Comparison of ENCODE assay signal across 8 mouse cellular contexts in genomic region chrX:71647958-71648357, GRCm38 (mm10). TPM values are rescaled to one million over a fixed set of nuclear protein-coding genes. Genes with fewer than 3 reads are reported as not detected.
DNase-seq lines count a peak whose midpoint lies in the region; ATAC-seq lines count a peak whose summit lies in the region.

No protein-coding gene starts in this region.

- no peaks in the 10 kb centered on the region for H3K9me3 ChIP-seq in intestine, embryonic 14.5 days (ENCODE audit: control insufficient read depth, low read length)
- no peaks in the 10 kb centered on the region for H3K9me3 ChIP-seq in intestine, embryonic 16.5 days (ENCODE audit: control insufficient read depth, low read length)
- H3K9me3 ChIP-seq in midbrain, embryonic 11.5 days (ENCODE audit: control insufficient read depth, low read length), result no peaks in the 10 kb centered on the region

- H3K9ac ChIP-seq in intestine, embryonic 14.5 days (ENCODE audit: low read length), result no peak overlapping the region
- no peak overlapping the region for H3K9ac ChIP-seq in intestine, embryonic 16.5 days (ENCODE audit: low read depth, low read length)
- no peak overlapping the region for H3K9ac ChIP-seq in midbrain, embryonic 11.5 days (ENCODE audit: low read length)

- no peak overlapping the region for H3K4me2 ChIP-seq in intestine, embryonic 14.5 days (ENCODE audit: low read length)
- H3K4me2 ChIP-seq in intestine, embryonic 16.5 days (ENCODE audit: low read depth, low read length), result no peak overlapping the region
- no peak overlapping the region for H3K4me2 ChIP-seq in midbrain, embryonic 11.5 days

- ATAC-seq in intestine, embryonic 14.5 days (replicated peaks; ENCODE audit: low FRiP score, low TSS enrichment, low read depth), result no peak
- ATAC-seq in intestine, embryonic 16.5 days, result no peak
- ATAC-seq in midbrain, embryonic 11.5 days (ENCODE audit: low FRiP score), result no peak

- 3% methylated on average over 6 of the region's 6 CpGs for whole genome bisulfite sequencing in intestine, embryonic 14.5 days
- WGBS in intestine, embryonic 16.5 days, result under 1% methylated on average over 6 of the region's 6 CpGs
- under 1% methylated on average over 6 of the region's 6 CpGs for WGBS in midbrain, embryonic 11.5 days

- no peak overlapping the region for H3K4me3 ChIP-seq in intestine, embryonic 14.5 days (ENCODE audit: low read depth, low read length)
- no peak overlapping the region for H3K4me3 ChIP-seq in intestine, embryonic 16.5 days (ENCODE audit: low read length)
- H3K4me3 ChIP-seq in midbrain, embryonic 11.5 days (ENCODE audit: low read depth, low read length), result no peak overlapping the region

- DNase-seq in intestine, embryonic 14.5 days (ENCODE audit: low spot score), result peak; percentile 60
- peak; percentile 26 for DNase-seq in R1 (ENCODE audit: low read depth, low spot score)
- DNase-seq in cerebellum, postnatal 14 days, result peak; percentile 77 to 81
- peak; percentile 7 for DNase-seq in gastrocnemius, postnatal 25 days
- peak; percentile 61 to 73 for DNase-seq in layer of hippocampus, postnatal 10 days (ENCODE audit: low spot score in 2 of 2)
- peak; percentile 91 for DNase-seq in midbrain, embryonic 11.5 days (ENCODE audit: low spot score, missing footprints)
- peak; percentile 27 for DNase-seq in telencephalon, adult 2 months (ENCODE audit: low read depth, low spot score)

- no peaks in the 10 kb centered on the region for H3K36me3 ChIP-seq in intestine, embryonic 14.5 days (ENCODE audit: control insufficient read depth, insufficient read depth, low read length)
- no peaks in the 10 kb centered on the region for H3K36me3 ChIP-seq in intestine, embryonic 16.5 days (ENCODE audit: control insufficient read depth, insufficient read depth, low read length)
- H3K36me3 ChIP-seq in midbrain, embryonic 11.5 days (ENCODE audit: control insufficient read depth, insufficient read depth, low read length), result no peaks in the 10 kb centered on the region

- no peak overlapping the region for H3K27ac ChIP-seq in intestine, embryonic 14.5 days (ENCODE audit: low read depth)
- no peak overlapping the region for H3K27ac ChIP-seq in intestine, embryonic 16.5 days (ENCODE audit: low read length)
- no peak overlapping the region for H3K27ac ChIP-seq in midbrain, embryonic 11.5 days (ENCODE audit: low read depth, low read length)

- H3K27me3 ChIP-seq in intestine, embryonic 14.5 days (replicated peaks; ENCODE audit: control insufficient read depth, insufficient read depth, low read length), result no peaks in the 10 kb centered on the region
- H3K27me3 ChIP-seq in intestine, embryonic 16.5 days (replicated peaks; ENCODE audit: control insufficient read depth, insufficient read depth, low read length), result no peaks in the 10 kb centered on the region
- no peaks in the 10 kb centered on the region for H3K27me3 ChIP-seq in midbrain, embryonic 11.5 days (ENCODE audit: control insufficient read depth, insufficient read depth, low read length)

- no peaks in the 10 kb centered on the region for H3K4me1 ChIP-seq in intestine, embryonic 14.5 days (replicated peaks; ENCODE audit: control insufficient read depth, insufficient read depth, low read length)
- no peaks in the 10 kb centered on the region for H3K4me1 ChIP-seq in intestine, embryonic 16.5 days (ENCODE audit: control insufficient read depth, insufficient read depth, low read length)
- no peaks in the 10 kb centered on the region for H3K4me1 ChIP-seq in midbrain, embryonic 11.5 days (ENCODE audit: control insufficient read depth, insufficient read depth, low read length)

RNA-seq across cellular contexts. Expression of gene Gpr50, which starts 15.5 kb away (rescaled TPM):
- polyA plus RNA-seq in intestine, embryonic 14.5 days (2014; fragmentation: Nextera tagmentation; extraction: Ambion mirVana), result 1.6 and 1.7 TPM in 2 replicates
- 0.67 and 2.8 TPM in 2 replicates for polyA plus RNA-seq in intestine, embryonic 16.5 days (2015; fragmentation: Nextera tagmentation; extraction: Ambion mirVana)
- total RNA-seq in gastrocnemius, postnatal 25 days (2021), result 1 to 10 TPM in 1 of 2 experiments, under 1 TPM in 1; 0.41 to 1.0 TPM
- under 1 TPM; 0.23 to 0.33 TPM for total RNA-seq in layer of hippocampus, postnatal 10 days (2021)
- polyA plus RNA-seq in midbrain, embryonic 11.5 days (2014; fragmentation: Nextera tagmentation; extraction: Ambion mirVana), result 3.1 and 3.4 TPM in 2 replicates

Comparison
In these comparisons a context has a peak if more than half of its experiments do, and no peak if none do; other contexts are left out.
1. DNase-seq: peak in every context shown above with its lines; median percentile 91 in midbrain, embryonic 11.5 days; 79 in cerebellum, postnatal 14 days; 67 in layer of hippocampus, postnatal 10 days; 60 in intestine, embryonic 14.5 days; 27 in telencephalon, adult 2 months; 26 in R1; 7 in gastrocnemius, postnatal 25 days.